Mouse (Mus musculus): ENCODE data around the gene Rbpms2.
"Not testable (repeated sequence)": the region's sequence is repeated elsewhere in the genome, so short reads cannot be mapped to it uniquely, and the experiment has no call there.

Gene Rbpms2

DNA sequence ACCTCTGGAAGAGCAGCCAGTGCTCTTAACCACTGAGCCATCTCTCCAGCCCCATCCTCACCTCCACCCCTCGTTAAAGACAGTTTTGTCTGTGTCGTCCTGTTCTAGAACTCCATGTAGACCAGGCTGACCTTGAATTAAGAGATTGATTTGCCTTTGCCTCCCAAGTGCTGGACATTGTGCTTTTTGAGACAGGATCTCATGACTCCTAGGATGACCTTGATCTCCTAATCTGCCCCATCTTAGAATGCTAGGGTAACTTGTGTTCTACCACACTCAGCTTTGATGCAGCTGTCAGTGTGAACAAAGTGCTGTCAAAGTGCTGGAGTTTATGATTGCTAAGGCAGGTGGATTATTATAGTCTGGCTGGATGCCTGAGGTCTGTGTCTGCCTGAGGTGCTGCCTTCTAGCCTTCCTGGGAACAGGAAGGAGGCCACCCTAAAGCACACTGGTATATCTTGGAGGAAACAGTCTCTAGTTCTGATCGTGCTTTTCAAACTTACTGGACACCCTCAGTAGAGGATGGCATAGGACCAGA, 25.3 kb downstream of the Rbpms2 start:
- in situ Hi-C loops (cut with MboI, MseI) = loop anchor here (10.0 kb wide), 1 partner anchor 400 kb away; no protein-coding TSS in a partner anchor

DNA sequence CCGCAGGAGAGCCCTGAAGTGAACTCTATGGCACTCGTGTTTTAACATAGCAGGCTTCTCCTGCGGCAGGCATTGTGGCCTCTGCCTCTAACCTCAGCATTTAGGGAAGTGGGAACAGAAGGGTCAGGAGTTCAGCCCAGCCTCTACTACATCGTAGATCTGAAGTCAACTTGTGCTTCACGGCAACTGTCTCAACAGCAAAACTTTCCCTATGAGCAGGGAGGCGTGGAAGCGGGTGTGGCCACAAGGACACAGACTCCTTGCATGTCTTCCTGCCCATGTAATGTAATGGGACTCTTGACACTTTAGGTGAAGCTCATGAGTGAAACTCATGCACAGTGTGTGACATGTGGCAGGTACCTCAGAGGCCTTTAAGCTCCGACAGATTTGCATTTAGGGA, 26.1 kb downstream of the Rbpms2 start:
- in situ Hi-C loops (cut with MboI, MseI) = loop anchor here (10.0 kb wide), 1 partner anchor 401 kb away; no protein-coding TSS in a partner anchor

DNA sequence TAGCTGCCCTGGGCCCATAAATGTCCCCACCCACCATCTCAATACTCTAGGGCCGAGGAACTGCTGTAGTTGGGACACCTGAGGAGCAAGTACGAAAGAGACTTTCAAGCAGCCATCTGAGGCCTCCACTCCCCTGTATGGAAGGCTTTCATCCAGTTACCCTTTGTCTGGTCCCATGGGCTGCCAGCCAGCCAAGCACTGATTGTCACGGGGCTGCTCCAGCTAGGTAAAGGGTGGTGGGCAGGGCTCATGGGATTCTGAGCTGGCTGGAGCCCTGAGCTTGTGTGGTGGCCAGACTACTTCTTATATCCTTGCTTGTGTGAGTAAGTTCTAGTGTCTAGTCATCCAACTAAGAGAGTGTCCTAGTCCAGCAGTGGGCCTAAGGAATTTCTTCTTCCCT, 27.8 kb downstream of the Rbpms2 start:
- in situ Hi-C loops (cut with MboI, MseI) = loop anchor here (10.0 kb wide), 1 partner anchor 402 kb away; no protein-coding TSS in a partner anchor

DNA sequence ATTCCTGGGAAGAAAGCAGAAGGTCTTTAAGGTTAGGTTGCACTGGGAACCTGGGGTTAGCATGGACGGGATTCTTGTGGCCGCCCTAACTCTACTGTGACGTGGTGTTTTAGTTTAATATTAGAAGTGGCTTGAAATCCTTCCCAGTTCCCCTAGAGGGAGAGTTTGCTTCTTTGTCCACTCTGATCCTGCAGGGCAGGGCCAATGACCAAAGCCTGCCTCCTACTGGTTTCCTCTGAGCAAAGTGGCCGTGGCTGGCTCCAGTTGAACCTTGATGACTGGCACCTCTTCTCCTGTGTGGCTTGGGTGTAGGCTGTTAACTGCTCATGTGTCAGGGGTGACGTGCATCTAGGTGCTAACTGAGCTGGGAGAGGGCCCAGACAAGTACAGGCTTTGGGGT, 31.6 kb downstream of the Rbpms2 start:
- in situ Hi-C loops (cut with MboI, MseI) = loop anchor here (10.0 kb wide), 1 partner anchor 56 kb away; no protein-coding TSS in a partner anchor

DNA sequence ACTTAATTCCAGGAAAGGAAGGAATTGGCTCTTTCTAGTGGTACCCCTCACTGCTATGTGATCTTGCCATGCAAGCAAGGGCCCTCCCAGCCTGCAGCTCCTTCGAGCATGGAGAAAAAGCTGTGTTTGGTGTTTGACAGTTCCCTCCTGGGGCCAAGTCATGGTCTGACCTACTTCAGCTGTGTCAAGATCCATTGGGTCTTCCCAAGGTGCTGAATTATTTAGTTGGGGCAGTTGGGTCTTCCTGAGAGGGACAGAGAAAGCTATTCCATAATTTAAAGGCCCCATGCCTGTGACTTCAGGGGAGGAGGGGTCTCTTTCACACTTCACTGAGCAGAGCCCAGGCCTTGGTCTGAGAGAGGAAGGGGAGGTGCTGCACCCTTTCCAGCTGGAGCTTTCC, 32.0 kb downstream of the Rbpms2 start:
- in situ Hi-C loops (cut with MboI, MseI) = loop anchor here (10.0 kb wide), 1 partner anchor 57 kb away; no protein-coding TSS in a partner anchor

DNA sequence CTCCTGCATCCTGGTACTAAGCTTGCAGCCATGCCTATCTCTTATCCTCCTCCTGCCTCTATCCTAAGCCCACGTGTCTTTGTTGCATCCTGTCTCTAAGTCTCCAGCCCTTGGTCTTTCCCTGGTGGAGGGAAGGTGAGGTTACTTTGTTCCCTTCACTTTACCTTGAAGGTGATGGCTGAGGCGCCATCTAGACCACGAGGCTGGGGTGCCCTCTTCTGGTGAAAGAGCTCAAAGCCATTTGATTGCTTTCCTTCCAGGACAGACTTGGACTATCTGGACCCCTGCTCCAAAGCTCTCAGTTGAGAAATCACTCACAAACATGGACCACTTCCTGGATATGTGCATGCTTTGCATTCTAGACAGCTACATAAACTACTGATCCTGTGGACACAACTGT, 34.7 kb downstream of the Rbpms2 start:
- in situ Hi-C loops (cut with MboI, MseI) = loop anchor here (10.0 kb wide), 1 partner anchor 59 kb away; no protein-coding TSS in a partner anchor

DNA sequence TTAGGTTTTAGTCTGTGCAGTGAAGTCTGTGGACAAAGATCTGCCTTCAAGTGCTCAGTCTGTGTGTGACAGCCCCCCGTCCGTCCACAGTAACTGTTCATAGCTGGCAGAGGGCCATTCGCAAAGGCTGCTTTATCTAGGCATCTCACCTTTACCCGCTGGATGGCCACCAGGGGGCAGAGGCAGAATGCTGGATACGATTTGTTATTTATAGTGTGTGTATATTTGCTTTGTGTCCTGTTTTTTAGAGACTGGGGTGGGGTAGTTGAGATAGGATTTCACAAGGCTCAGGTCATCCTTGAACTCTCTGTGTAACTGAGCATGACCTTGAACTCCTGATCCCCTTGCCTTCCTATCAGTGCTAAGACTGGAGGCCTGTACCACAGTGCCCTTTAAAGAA, 36.6 kb downstream of the Rbpms2 start:
- in situ Hi-C loops (cut with MboI, MseI) = loop anchor here (10.0 kb wide), 1 partner anchor 61 kb away; no protein-coding TSS in a partner anchor

DNA sequence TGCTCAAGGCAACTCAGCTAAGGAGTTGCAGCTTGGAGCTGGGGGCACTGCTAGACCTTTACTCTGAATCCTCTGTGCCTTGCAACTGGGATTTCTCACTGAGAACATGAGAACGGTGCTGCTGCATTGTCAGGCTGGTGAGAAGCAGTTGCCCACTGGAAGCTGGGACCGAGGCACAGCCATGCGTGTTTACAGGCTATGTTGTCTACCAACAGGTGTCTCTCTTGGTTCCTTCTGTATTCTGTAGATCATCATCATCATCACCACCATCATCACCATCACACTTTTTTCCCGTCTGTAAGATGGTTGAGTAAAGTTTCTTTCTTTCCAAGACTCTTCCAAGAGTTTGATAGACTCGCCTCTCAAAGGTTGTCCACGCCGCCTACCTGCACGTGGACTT, 38.3 kb downstream of the Rbpms2 start, which contains the start of gene Oaz2:
Gene Oaz2 (plus strand): TSS at position 301 of the 400 bp plus-strand sequence.
- in situ Hi-C loops (cut with MboI, MseI) = loop anchor here (10.0 kb wide), 1 partner anchor 63 kb away; no protein-coding TSS in a partner anchor

DNA sequence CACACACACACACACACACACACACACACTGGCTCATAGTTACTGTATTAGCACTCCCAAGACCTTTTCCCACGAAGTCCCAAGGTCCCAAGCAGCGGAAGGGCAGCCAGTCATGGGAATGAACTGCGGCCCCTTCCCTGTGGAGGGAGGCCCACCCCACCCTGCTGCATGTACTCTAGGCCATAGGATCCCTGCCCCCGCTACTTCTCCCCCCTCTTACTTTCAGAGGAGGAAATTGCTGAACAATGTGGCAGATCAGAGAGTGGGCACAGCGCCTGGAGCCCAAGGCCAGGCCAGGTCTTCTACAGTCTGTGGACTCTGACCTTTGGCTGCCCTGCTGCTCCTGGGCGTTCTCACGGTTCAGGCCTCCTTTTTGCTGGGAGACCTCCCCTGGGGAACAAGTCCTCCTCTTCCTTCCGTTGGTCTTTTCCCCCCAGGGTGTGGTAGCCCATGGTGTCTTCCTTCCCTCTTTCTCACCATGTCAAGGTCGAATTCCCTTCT, 42.0 kb downstream of the Rbpms2 start:
- in situ Hi-C loops (cut with MboI, MseI) = no loop called here

DNA sequence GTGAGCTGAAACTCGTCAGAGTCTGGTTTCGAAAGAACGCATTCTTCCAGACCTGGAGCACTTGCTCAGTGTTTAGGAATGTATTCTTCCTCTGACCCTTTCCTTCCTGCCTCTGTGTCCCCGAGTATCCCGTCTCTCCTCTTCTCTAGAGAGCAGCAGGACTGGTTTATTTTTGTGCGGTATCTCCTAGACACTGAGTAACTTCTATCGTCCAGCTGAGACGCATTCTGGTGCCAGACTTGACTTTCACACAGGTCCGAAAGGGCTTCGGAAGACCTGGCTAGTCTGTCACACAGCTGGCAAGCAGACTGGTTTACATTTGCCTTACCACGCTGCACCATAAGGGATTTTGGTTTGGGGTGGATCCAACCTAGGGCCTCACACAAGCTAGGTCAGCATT, 43.5 kb downstream of the Rbpms2 start:
- in situ Hi-C loops (cut with MboI, MseI) = no loop called here

DNA sequence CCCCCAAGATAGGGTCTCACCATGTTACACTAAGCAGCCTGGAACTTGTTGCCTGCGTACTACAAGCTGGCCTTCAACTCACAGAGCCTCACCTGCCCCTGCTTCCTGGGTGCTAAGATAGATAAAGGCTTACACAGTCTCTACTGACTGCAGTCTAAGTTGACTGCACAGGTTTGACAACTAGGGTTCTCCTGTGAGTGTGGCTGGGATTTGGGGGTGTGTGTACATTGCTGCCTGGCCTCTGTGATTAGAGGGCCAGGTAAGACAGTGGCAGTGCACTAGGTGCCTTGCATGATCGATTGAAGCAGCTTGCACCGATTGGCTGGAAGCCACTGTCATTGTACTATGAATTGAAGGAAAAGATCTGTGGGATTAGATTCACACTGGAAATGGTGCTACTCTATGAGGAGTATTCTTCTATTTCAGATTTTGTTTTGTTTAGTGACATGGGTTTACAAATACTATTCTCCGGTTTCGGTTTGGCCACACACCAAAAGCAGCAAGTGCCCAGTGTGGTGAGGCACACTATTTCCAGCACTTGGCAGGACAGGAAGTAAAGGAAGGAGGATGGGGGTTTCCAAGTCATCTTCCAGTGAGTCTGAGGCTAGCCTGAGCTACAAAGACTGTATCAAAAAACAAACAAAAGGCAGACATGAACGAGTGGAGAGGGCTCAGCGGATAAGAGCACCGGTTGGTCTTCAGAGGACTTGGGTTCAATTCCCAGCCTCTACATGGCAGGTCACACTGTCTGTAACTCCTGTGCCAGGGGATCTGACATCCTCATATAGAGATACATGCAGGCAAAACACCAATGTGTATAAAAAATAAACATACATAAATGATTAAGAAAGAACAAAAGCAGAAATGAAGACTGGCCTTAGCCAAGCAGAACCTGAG, 46.3 kb downstream of the Rbpms2 start:
- in situ Hi-C loops (cut with MboI, MseI) = no loop called here

DNA sequence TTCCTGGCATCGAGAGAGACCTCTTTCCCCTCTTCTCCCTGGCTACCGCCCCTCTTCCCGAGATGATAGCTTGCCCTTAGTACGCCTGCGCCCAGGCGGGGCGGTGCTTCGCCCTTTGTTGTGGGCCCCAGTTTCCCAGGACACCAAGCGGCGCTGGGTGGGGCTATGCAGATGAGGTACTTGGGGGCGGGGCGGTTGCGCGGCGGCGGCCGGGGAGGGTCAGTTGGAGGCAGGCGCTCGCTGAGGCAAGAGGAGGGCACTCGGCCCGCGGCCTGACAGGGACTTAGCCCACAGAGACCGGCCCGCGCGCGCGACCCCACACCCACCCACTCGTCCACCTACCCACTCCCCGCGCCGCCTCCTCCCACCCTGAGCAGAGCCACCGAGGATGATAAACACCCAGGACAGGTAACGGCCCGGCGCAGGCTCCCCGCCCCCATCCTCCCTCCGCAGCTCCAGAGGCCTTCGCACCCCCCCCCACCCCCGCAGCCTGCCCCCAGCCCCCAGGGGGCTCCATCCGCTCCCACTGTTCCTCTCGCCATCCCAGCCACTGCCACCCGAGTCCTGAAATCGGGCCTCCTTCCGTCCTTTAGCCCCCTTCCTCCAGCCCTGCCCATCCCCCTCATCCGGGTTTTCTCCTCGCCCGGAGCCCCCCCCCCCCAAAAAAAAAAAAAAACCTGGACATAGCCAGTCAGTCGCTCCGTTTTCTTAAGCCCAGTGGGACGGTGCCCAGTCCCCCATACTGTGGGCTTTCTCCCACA, 47.1 kb downstream of the Rbpms2 start:
- in situ Hi-C loops (cut with MboI, MseI) = no loop called here

DNA sequence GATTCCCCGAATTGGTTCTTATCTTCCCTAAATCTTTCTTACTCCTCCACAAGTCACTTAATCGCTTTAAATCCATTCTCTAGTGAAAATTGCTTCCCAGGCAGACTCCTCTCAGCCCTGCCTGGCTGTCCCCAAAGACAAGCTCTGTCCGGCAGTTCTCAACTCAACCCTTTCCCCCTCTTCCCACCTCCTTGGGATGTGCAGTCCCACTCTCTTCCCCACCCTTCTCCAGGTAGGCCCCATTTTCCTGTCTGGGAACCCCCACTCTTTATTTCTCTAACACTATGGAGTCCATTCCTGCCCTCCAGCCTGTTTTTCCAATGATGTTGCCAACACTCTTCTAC, 47.6 kb downstream of the Rbpms2 start:
- in situ Hi-C loops (cut with MboI, MseI) = no loop called here

DNA sequence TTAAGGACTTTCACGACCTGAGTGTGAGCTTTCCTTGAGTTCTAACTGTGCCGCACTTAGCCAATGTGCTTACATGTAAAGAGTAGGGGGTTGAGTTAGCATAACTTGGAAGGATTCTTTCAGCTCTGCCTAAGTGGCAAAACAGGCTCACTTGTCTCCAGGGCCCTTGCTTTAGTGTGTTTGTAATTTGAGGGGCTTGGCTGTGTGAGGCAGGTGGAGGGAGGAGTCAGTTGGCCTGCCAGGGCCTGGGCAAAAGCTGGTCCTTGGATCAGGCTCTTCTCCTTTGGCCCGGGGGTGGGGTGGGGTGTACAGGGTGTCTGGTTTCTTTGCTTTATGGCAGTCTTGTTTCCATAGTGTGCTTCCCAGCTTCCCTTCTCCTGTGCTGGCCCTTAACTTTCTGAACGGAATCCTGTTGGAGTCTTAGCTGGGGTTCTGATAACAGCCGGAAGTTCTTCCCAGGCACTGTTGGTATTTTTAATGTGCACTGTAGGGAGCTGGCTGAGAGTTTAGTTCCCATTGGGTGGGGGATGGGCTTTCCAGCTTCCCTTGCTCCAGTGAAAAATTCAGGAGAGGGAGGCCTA, 49.8 kb downstream of the Rbpms2 start:
- in situ Hi-C loops (cut with MboI, MseI) = no loop called here

DNA sequence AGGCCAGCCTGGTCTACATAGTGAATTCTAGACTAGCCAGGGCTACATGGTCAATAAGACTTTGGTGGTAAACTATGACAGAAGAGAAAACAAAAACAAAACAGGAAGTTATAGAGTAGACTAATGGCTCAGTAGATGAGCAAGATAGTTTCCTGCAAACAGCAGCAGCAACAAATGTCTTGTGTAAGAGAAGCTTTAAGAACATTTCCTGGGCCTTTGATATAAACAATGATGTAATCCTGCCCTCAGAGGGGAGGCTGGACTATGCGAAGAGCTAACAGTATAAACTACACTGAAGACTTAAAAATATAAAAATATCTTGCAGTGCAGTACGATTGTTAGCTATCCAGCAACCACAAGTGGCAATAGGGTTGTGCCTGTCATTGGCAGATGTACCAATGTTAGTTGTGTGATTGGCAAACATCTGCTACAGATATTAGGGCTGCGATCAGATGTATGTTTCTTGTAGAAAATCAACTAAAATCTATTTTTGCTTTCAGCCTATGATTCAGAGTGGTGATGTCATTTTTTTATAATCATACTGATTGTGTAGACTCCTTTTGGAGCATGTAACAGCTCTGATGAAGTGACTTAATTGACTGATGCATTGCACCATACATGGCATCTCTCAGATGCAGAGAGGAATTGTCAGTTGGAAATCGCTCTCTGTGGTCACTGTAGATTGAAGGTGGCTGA, 51.6 kb downstream of the Rbpms2 start:
- in situ Hi-C loops (cut with MboI, MseI) = no loop called here

DNA sequence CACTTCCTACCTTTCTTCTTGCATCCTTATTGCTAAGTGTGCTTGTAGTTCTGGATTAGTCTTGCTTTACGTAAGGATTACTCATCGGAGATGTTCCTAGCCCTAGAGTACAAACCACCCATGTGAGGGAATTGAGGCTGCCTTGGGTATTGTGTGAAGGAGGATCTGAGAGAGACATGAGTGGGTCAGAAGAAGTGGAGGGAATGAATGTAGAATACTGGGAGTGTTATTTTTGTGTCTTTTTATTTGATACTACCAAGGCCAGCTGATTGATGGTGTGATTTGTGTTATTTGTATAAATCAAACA, 52.1 kb downstream of the Rbpms2 start:
- in situ Hi-C loops (cut with MboI, MseI) = no loop called here

DNA sequence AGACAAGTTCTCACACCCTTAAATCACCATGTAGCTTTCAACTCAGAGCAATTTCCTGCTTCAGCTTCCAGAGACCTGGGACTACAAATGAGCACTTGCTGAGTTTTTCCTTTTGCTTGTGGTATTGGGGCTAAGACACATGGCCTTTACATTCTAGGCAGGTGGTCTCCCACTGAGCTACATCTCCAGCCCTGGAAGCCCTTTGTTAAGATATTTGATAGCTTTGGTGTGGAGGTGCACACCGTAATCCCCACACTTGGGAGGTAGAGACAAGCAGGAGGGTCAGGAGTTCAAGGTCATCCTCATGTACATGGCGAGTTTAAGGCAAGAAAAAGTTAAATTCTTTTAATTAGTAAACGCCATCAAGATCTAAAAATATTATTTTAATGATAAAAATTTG, 52.7 kb downstream of the Rbpms2 start:
- in situ Hi-C loops (cut with MboI, MseI) = no loop called here

DNA sequence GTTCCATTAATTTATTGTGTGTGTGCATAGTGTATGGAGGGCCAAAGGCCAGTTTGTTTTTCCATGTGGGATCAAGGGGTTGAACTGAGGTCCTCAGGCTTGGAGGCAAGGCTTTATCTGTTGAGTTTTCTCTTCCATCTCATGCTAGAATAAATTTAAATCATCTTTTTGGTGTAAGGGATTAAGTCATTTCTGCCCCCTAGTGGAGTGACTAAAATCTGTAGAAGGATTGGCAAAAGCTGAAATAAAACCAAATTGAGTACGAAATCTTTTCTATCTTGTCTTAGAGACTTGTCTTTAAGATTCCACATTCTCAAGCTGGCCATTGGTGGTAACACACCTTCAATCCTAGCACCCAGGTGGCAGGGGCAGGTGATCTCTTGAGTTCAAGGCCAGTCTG, 53.5 kb downstream of the Rbpms2 start:
- in situ Hi-C loops (cut with MboI, MseI) = no loop called here

DNA sequence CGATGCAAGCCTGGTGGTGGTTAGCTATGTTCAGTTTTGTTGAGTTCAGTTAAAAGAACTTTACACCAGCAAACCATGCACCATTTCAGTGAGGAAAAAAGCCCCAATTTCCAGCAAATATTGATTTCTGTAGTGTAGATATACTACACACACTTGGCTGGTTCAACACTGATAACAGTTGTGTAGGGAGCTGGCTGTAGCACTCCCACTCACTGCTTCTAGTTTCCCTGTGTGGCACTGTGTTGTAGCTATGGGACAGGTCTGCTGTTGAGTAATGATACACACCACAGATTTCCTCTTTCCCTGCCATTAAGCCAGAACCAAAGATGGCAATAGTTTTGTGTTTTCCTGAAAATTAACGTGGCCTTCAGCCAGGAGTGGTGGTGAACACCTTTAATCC, 55.3 kb downstream of the Rbpms2 start:
- in situ Hi-C loops (cut with MboI, MseI) = no loop called here

DNA sequence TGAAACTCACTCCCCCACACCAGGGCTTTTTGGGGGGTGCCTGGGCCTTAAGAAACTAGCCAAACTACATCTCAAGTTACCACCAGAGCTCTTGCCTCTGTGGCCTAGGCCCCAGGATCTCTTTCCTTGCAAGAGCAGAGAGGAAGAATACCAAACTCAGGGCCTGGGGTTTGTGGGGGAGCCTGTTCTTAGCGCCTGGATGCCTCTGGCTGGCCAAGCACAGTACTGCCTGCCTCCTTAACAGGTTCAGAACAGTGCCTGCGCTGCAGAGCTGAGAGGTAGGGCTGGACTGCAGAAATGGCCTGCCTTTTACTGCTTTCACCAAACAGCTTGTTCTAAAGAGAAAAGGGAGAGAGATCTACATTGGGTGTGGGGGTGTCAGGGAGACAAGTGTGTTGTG, 60.4 kb downstream of the Rbpms2 start:
- in situ Hi-C loops (cut with MboI, MseI) = not testable (repeated sequence)

DNA sequence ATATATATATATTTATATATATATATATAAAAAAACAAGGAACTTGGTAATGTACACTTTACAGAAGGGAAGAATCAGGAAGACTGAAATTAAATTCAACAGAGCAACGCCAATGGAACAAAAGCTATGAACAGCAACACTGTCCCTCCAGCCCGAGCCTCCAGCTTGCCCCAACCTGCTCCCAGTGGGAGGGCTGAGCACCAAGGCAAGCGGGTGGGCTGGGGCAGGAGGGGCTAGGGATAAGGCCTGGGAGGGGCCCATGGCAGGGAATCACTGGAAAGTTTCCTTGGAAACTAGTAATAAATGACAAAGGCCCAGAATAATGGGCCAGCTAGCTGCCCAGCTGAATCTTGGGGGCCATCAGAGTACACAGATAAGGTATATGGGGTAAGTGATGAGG, 63.0 kb downstream of the Rbpms2 start:
- in situ Hi-C loops (cut with MboI, MseI) = no loop called here
